Mouse (Mus musculus) small intestine, adult 10 weeks (tissue): Measurements from ENCODE around the gene Gabra2. TPM values are rescaled to one million over a fixed set of nuclear protein-coding genes. Genes with fewer than 3 reads are reported as not detected.

Experiments used
- polyA plus RNA-seq: library from polyadenylated mRNA; stranded (reverse); fragments of 350-450 nt; fragmentation: Illumina TruSeq; extraction: RNeasy Lipid Tissue Mini Kit (QIAGEN cat#74804); gene quantifications from one replicate; pipeline ENCODE4 v1.2.3, GENCODE M21; 2014; ENCODE audit warnings: low replicate concordance

Gabra2 gene
- polyA plus RNA-seq = 0.15 TPM

GRCm38 (mm10) chr5:71095725-71096607 is at the start of gene Gabra2:
Gene Gabra2 (minus strand): TSS chr5:71095849.

